Mouse (Mus musculus) adipocyte (in vitro differentiated cells): ENCODE data around the gene Dntt.
A peak's percentile ranks its signal among the peaks of the same experiment; 100 is the strongest.

Experiments used
- DNase-seq: peaks from one replicate; pipeline ENCODE4 v3.0.0-alpha.2; 2016; ENCODE audit warnings: low spot score

Gene Dntt

GRCm38 (mm10) chr19:41029219-41029618 is at the start of gene Dntt:
TSS of gene Dntt (plus strand) at chr19:41029275.
- no peak for DNase-seq

GRCm38 (mm10) chr19:40980671-40981070 is 48.4 kb upstream of the Dntt start:
- DNase-seq, result no peak

GRCm38 (mm10) chr19:40984536-40984935 is 44.5 kb upstream of the Dntt start:
- no peak for DNase-seq

GRCm38 (mm10) chr19:40988856-40989255 is 40.2 kb upstream of the Dntt start:
- DNase-seq, result no peak

GRCm38 (mm10) chr19:40989961-40990600 is 39.0 kb upstream of the Dntt start:
- DNase-seq, result no peak

- DNase-seq, result no peak
Observed at GRCm38 (mm10) chr19:40990781-40991343, 38.2 kb upstream of the Dntt start.

GRCm38 (mm10) chr19:40991626-40992025 is 37.4 kb upstream of the Dntt start:
- DNase-seq, result no peak

- DNase-seq, result no peak
Observed at GRCm38 (mm10) chr19:40992096-40992495, 37.0 kb upstream of the Dntt start.

- DNase-seq, result no peak
Observed at GRCm38 (mm10) chr19:40992517-40993044, 36.5 kb upstream of the Dntt start.

GRCm38 (mm10) chr19:40993356-40993755 is 35.7 kb upstream of the Dntt start:
- DNase-seq, result no peak

GRCm38 (mm10) chr19:40994057-40994585 is 35.0 kb upstream of the Dntt start, which contains the start of gene Blnk:
TSS of gene Blnk (minus strand) at chr19:40994535.
- DNase-seq, result no peak

GRCm38 (mm10) chr19:40994911-40995310 is 34.2 kb upstream of the Dntt start:
- no peak for DNase-seq

GRCm38 (mm10) chr19:40995449-40996401 is 33.4 kb upstream of the Dntt start:
- DNase-seq, result no peak

- DNase-seq, result no peak
Observed at GRCm38 (mm10) chr19:40996722-40997121, 32.4 kb upstream of the Dntt start.

GRCm38 (mm10) chr19:40998469-40999170 is 30.5 kb upstream of the Dntt start:
- peak; percentile 9 for DNase-seq

- no peak for DNase-seq
Observed at GRCm38 (mm10) chr19:40999569-40999968, 29.5 kb upstream of the Dntt start.

GRCm38 (mm10) chr19:41003694-41004315 is 25.3 kb upstream of the Dntt start:
- DNase-seq, result no peak

GRCm38 (mm10) chr19:41006621-41007020 is 22.5 kb upstream of the Dntt start:
- no peak for DNase-seq

- DNase-seq, result no peak
Observed at GRCm38 (mm10) chr19:41007326-41007725, 21.7 kb upstream of the Dntt start.

- no peak for DNase-seq
Observed at GRCm38 (mm10) chr19:41007733-41008132, 21.3 kb upstream of the Dntt start.
